Mouse (Mus musculus) forebrain, embryonic 13.5 days (tissue): ENCODE measurements around the gene Ubtf. TPM values are rescaled to one million over a fixed set of nuclear protein-coding genes. Genes with fewer than 3 reads are reported as not detected.
"Not testable (repeated sequence)": the region's sequence is repeated elsewhere in the genome, so short reads cannot be mapped to it uniquely, and the experiment has no call there.

ENCODE experiments used
- ATAC-seq: fragments of 200-750 bp; cut with Nextera tagmentation; 2 replicates; pipeline ENCODE4 v1.8.0; 2017
- H3K27ac ChIP-seq: fragments of 300-500 bp; sonication (generic); 2 replicates; pipeline ENCODE4 v1.5.1; 2015; ENCODE audit warnings: inconsistent platforms, mild to moderate bottlenecking, moderate library complexity
- H3K27me3 ChIP-seq: fragments of 300-500 bp; sonication (generic); 2 replicates; pipeline ENCODE4 v1.6.1; 2015; ENCODE audit warnings: mild to moderate bottlenecking, inconsistent platforms
- H3K36me3 ChIP-seq: fragments of 300-500 bp; sonication (generic); 2 replicates; pipeline ENCODE4 v1.6.1; 2015; ENCODE audit warnings: mild to moderate bottlenecking, inconsistent platforms; ENCODE audit not compliant: poor library complexity, severe bottlenecking
- H3K4me1 ChIP-seq: fragments of 300-500 bp; sonication (generic); 2 replicates; pipeline ENCODE4 v1.6.1; 2015; ENCODE audit warnings: inconsistent platforms
- H3K4me2 ChIP-seq: fragments of 300-500 bp; sonication (generic); 2 replicates; pipeline ENCODE4 v1.6.1; 2015; ENCODE audit warnings: inconsistent platforms, mild to moderate bottlenecking, moderate library complexity
- H3K4me3 ChIP-seq: fragments of 300-500 bp; sonication (generic); 2 replicates; pipeline ENCODE4 v1.5.1; 2015; ENCODE audit warnings: mild to moderate bottlenecking, inconsistent platforms
- H3K9ac ChIP-seq: fragments of 300-500 bp; sonication (generic); 2 replicates; pipeline ENCODE4 v1.6.1; 2015; ENCODE audit warnings: mild to moderate bottlenecking, inconsistent platforms
- H3K9me3 ChIP-seq: fragments of 300-500 bp; sonication (generic); replicated peaks from 2 replicates; pipeline ENCODE4 v1.6.1; 2016; ENCODE audit warnings: inconsistent platforms
- WGBS: fragments of 180-500 bp; shearing (Covaris S2); methylation state at CpG from one replicate; pipeline ENCODE4 v1.1.7; 2015; 5-methylcytosine and 5-hydroxymethylcytosine counted together
- polyA plus RNA-seq: library from polyadenylated mRNA; unstranded; fragments of >200 nt; fragmentation: Nextera tagmentation; extraction: Ambion mirVana; gene quantifications from 2 replicates; pipeline ENCODE4 v1.2.1, GENCODE M21; 2015

The Ubtf gene
- polyA plus RNA-seq, 1 experiment from 2014 or later: 96.1 TPM

DNA sequence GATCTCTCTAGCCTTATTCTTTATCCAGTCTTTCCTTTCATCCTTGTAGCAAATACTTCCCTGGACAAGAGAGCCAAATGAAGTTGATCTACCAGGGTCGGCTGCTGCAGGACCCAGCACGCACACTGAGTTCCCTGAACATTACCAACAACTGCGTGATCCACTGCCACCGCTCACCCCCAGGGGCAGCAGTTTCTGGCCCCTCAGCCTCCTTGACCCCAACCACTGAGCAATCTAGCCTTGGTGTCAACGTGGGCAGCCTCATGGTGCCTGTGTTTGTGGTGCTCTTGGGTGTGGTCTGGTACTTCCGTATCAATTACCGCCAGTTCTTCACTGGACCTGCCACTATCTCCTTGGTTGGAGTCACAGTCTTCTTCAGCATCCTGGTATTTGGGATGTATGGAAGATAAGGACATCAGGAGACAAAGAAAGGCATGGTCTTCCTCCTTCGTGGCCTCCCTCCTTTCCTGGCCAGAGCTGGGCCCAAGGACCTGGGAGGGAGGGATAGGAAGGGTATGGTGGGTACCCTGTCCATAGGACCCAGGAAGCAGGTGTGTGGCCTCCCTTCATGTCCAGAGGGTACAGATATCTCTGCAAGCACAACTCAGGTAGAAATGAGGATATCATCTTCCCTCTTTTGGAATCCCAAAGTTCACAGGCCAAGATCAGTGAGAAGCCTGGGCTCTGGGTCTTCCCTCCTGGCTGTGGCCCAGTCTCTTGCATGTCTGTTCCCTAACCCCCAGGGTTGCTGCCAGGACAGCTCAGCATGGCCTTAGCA lies 31.3 kb downstream of the Ubtf start:
- no peak overlapping the region for H3K27ac ChIP-seq
- no peak overlapping the region for H3K9ac ChIP-seq
- peaks cover 59% of the 10 kb centered on the region for H3K36me3 ChIP-seq
- ATAC-seq: no peak
- peaks cover 17% of the 10 kb centered on the region for H3K4me1 ChIP-seq
- no peak overlapping the region for H3K4me3 ChIP-seq
- H3K4me2 ChIP-seq: no peak overlapping the region
- no peaks in the 10 kb centered on the region for H3K27me3 ChIP-seq
- WGBS: 91% methylated on average over 8 of the region's 8 CpGs
- no peaks in the 10 kb centered on the region for H3K9me3 ChIP-seq

- 91% methylated on average over 8 of the region's 8 CpGs for WGBS
- H3K4me2 ChIP-seq: no peak overlapping the region
- no peak overlapping the region for H3K27ac ChIP-seq
- peaks cover 17% of the 10 kb centered on the region for H3K4me1 ChIP-seq
- H3K27me3 ChIP-seq: no peaks in the 10 kb centered on the region
- 0 out of 2 replicates have a peak overlapping the region, but pooled peaks have one; percentile 3 for H3K4me3 ChIP-seq
- no peak overlapping the region; the same call in 1 of the 2 replicates for H3K9ac ChIP-seq
- no peaks in the 10 kb centered on the region for H3K9me3 ChIP-seq
- peaks cover 51% of the 10 kb centered on the region for H3K36me3 ChIP-seq
- ATAC-seq: no peak
Measured at GRCm38 (mm10) chr11:102287485-102287884, 32.1 kb downstream of the Ubtf start.

- Histone ChIP-seq H3K4me2 (peak overlapping the region; percentile 86), H3K9me3 (no peaks in the 10 kb centered on the region), H3K27ac (peak overlapping the region; percentile 62), H3K9ac (peak overlapping the region; percentile 83), H3K36me3 (peaks cover 29% of the 10 kb centered on the region), H3K27me3 (no peaks in the 10 kb centered on the region), H3K4me1 (peaks cover 17% of the 10 kb centered on the region), H3K4me3 (peak overlapping the region; percentile 73)
- WGBS: 6% methylated on average over 31 of the region's 31 CpGs
- ATAC-seq: peak; percentile 67
Measured at GRCm38 (mm10) chr11:102285095-102285834, 34.3 kb downstream of the Ubtf start.

DNA sequence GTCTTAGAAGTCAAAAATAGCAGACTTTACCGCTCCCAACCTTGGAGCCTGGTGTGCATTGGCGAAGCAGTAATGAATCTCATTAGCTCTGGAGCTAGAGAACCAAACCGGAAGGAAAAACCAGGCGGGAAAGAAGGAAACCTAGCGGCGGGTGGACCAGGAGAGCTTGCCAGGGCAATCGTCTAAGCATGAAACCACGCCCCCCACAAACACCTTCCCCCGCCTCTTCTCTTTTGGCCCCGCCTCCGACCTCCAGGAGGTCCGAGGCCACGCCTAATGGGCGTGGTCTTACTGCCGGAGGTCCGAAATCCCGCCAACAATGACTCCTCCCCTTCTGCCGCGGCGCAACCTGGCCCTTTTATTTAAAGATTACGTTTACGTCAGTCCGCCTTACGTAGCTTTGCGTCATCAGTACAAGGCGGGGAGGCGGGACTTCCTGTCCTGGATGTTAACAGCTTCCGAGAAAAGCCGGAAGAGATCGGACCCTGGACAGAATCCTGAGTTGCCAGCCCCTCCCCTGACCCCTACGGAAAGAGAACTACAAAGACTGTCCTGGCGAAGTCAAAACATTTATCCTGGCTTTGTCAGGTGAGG lies 34.9 kb downstream of the Ubtf start, which contains the start of gene Tmub2:
TSS of gene Tmub2 (plus strand) at position 431 of the 594 bp plus-strand sequence.
- Histone ChIP-seq H3K27ac (peak within 1 kb of the TSS; percentile 62), H3K4me2 (peak within 1 kb of the TSS; percentile 86), H3K36me3 (peaks cover 22% of the 10 kb centered on the region), H3K4me3 (peak within 1 kb of the TSS; percentile 73), H3K27me3 (no peaks in the 10 kb centered on the region), H3K9me3 (no peaks in the 10 kb centered on the region), H3K9ac (peak within 1 kb of the TSS; percentile 83), H3K4me1 (peaks cover 17% of the 10 kb centered on the region)
- WGBS: under 1% methylated on average over 32 of the region's 32 CpGs
- ATAC-seq: peak; percentile 91

DNA sequence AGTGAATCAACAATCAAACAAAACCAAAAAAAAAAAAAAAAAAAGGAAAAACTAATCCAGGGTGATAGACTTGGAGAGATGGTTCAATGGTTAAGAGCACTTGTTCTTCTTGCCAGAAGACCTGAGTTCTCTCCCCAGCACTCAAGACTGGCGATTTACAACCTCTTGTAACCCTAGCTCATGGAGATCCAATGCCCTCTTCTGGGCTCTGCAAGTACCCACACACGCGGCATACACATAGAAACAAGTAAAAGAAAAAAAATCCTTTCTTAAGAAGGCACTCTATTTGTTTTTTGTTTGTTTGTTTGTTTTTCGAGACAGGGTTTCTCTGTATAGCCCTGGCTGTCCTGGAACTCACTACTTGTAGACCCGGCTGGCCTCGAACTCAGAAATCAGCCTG lies 35.6 kb downstream of the Ubtf start:
- H3K27me3 ChIP-seq: no peaks in the 10 kb centered on the region
- WGBS: 85% methylated on average over 6 of the region's 6 CpGs
- H3K9ac ChIP-seq: no peak overlapping the region
- ATAC-seq: no peak
- H3K4me2 ChIP-seq: peak overlapping the region; percentile 86
- peak overlapping the region; percentile 62 for H3K27ac ChIP-seq
- peaks cover 18% of the 10 kb centered on the region for H3K36me3 ChIP-seq
- no peaks in the 10 kb centered on the region for H3K9me3 ChIP-seq
- peaks cover 17% of the 10 kb centered on the region for H3K4me1 ChIP-seq
- H3K4me3 ChIP-seq: peak overlapping the region; percentile 73

DNA sequence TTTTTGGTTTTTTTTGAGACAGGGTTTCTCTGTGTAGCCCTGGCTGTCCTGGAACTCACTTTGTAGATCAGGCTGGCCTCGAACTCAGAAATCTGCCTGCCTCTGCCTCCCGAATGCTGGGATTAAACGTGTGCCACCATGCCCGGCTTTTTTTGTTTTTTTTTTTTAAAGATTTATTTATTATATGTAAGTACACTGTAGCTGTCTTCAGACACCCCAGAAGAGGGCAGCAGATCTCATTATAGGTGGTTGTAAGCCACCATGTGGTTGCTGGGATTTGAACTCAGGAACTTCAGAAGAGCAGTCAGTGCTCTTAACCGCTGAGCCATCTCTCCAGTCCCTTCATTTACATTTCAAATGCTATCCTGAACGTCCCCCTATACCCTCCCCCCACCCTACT lies 39.3 kb downstream of the Ubtf start:
- H3K36me3 ChIP-seq: not testable (repeated sequence)

GRCm38 (mm10) chr11:102279595-102279994 lies 39.9 kb downstream of the Ubtf start:
- Histone ChIP-seq H3K27ac (no peak overlapping the region), H3K36me3 (no peaks in the 10 kb centered on the region), H3K4me2 (no peak overlapping the region), H3K4me1 (peaks cover 9% of the 10 kb centered on the region), H3K9me3 (no peaks in the 10 kb centered on the region), H3K9ac (no peak overlapping the region), H3K27me3 (peaks cover 20% of the 10 kb centered on the region), H3K4me3 (no peak overlapping the region)
- ATAC-seq: no peak
- WGBS: 90% methylated on average over 3 of the region's 3 CpGs

More for the DNA sequence above, 39.3 kb downstream of the Ubtf start:
- 74% methylated on average over 6 of the region's 6 CpGs for WGBS
- not testable (repeated sequence) for H3K4me1 ChIP-seq, H3K9me3 ChIP-seq, ATAC-seq, H3K4me3 ChIP-seq, H3K27ac ChIP-seq, H3K4me2 ChIP-seq, H3K9ac ChIP-seq
- H3K27me3 ChIP-seq: peaks cover 17% of the 10 kb centered on the region

- H3K4me2 ChIP-seq: no peak overlapping the region
- no peaks in the 10 kb centered on the region for H3K9me3 ChIP-seq
- peaks cover 20% of the 10 kb centered on the region for H3K27me3 ChIP-seq
- ATAC-seq: no peak
- 59% methylated on average over 9 of the region's 12 CpGs for WGBS
- H3K9ac ChIP-seq: no peak overlapping the region
- H3K4me3 ChIP-seq: no peak overlapping the region
- no peaks in the 10 kb centered on the region for H3K36me3 ChIP-seq
- no peak overlapping the region for H3K27ac ChIP-seq
- H3K4me1 ChIP-seq: peaks cover 9% of the 10 kb centered on the region
Measured at GRCm38 (mm10) chr11:102277754-102278153, 41.8 kb downstream of the Ubtf start.

DNA sequence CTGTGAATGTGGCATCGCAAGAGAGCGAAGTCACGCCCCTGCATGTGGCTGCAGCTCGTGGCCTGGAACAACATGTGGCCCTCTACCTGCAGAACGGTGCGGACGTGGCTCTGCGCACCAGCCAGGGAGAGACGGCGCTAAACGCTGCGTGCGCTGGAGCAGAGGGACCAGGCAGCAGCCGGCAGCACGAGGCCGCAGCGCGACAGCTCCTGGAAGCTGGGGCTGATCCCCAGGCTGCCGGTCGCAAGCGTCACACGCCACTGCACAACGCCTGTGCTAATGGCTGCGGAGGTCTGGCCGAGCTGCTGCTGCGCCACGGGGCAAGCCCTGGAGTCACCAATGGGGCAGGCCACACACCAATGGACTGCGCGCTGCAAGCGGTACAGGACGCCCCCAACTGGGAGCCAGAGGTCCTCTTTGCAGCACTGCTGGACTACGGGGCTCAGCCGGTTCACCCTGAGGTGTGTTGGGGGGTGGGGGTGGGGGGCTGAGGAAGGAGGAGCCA lies 43.1 kb downstream of the Ubtf start:
- H3K27ac ChIP-seq: no peak overlapping the region
- H3K36me3 ChIP-seq: no peaks in the 10 kb centered on the region
- WGBS: 1% methylated on average over 33 of the region's 33 CpGs
- peak; percentile 36; the same call in 1 of the 2 replicates for ATAC-seq
- H3K4me2 ChIP-seq: peak overlapping the region; percentile 73
- H3K9ac ChIP-seq: peak overlapping the region; percentile 62
- peak overlapping the region; percentile 37 for H3K4me3 ChIP-seq
- peaks cover 9% of the 10 kb centered on the region for H3K4me1 ChIP-seq
- H3K9me3 ChIP-seq: no peaks in the 10 kb centered on the region
- H3K27me3 ChIP-seq: peaks cover 20% of the 10 kb centered on the region

DNA sequence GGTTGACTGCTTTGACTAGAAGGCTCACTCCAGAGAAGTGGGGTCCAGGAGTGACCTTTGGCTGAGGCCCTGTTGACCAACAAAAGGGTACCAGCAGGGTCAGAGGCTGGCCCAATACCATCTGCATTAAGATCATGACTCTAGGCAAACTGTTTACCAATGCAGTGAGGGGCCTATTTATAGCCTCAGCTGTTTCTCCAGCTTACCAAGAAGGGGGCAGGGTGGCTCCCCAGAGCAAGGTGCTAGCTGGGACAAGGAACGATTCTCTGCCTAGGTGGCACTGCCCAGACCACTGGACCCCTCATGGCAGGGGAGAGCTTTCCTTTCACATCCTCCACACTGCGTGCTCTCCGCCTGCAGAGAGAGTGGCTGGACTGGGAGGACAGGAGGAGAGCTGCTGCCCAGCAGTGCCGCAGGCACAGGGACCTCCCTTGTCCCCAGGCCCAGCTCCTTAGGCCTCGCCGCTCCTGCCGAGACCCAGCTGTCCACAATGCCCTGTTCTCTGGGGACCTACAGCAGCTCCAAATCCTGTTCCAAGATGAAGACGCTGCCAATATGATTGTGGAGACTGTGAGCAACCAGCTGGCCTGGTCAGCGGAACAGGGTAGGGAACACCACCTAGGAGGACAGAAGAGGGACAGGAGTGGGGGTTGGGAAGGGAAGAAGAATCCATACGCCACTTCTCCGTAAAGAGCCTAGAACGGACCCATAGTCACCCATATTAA lies 50.9 kb downstream of the Ubtf start, which contains the start of gene Asb16:
TSS of gene Asb16 (plus strand) at position 224 of the 725 bp plus-strand sequence.
- Histone ChIP-seq H3K27ac (no peak within 1 kb of the TSS), H3K4me1 (peaks cover 6% of the 10 kb centered on the region; the same call in 1 of the 2 replicates), H3K4me3 (no peak within 1 kb of the TSS), H3K9me3 (no peaks in the 10 kb centered on the region), H3K36me3 (no peaks in the 10 kb centered on the region), H3K27me3 (no peaks in the 10 kb centered on the region), H3K4me2 (no peak within 1 kb of the TSS), H3K9ac (no peak within 1 kb of the TSS)
- no peak for ATAC-seq
- 89% methylated on average over 12 of the region's 12 CpGs for WGBS

- Histone ChIP-seq H3K4me3 (no peak overlapping the region), H3K36me3 (peaks cover 8% of the 10 kb centered on the region), H3K4me1 (peaks cover 6% of the 10 kb centered on the region; the same call in 1 of the 2 replicates), H3K4me2 (no peak overlapping the region), H3K27ac (0 out of 2 replicates have a peak overlapping the region, but pooled peaks have one; percentile 31), H3K27me3 (no peaks in the 10 kb centered on the region), H3K9ac (0 out of 2 replicates have a peak overlapping the region, but pooled peaks have one; percentile 8), H3K9me3 (no peaks in the 10 kb centered on the region)
- 9% methylated on average over 11 of the region's 11 CpGs for WGBS
- peak; percentile 76 for ATAC-seq
Measured at GRCm38 (mm10) chr11:102267480-102267879, 52.1 kb downstream of the Ubtf start.
